Mouse (Mus musculus): ENCODE data around the gene Senp3. TPM values are rescaled to one million over a fixed set of nuclear protein-coding genes. Genes with fewer than 3 reads are reported as not detected.

The Senp3 gene
- polyA plus RNA-seq (2012; rRNA removed), result 37.6 and 40.5 TPM in 2 replicates

GRCm38 (mm10) chr11:69681314-69682208, at the start of gene Senp3:
Senp3 (minus strand) TSS chr11:69682084.

GRCm38 (mm10) chr11:69695361-69696181, 13.7 kb upstream of the Senp3 start, which contains the start of the genes Tnfsf12 and Tnfsfm13:
Tnfsf12 (minus strand) TSS chr11:69695849.
Tnfsfm13 (minus strand) TSS chr11:69696098.

GRCm38 (mm10) chr11:69685526-69686148, 3.8 kb upstream of the Senp3 start, which contains the start of gene Tnfsf13:
Tnfsf13 (minus strand) TSS chr11:69685784.

GRCm38 (mm10) chr11:69672211-69672706, 9.6 kb downstream of the Senp3 start, which contains the start of gene Eif4a1:
Eif4a1 (minus strand) TSS chr11:69672423.

DNA sequence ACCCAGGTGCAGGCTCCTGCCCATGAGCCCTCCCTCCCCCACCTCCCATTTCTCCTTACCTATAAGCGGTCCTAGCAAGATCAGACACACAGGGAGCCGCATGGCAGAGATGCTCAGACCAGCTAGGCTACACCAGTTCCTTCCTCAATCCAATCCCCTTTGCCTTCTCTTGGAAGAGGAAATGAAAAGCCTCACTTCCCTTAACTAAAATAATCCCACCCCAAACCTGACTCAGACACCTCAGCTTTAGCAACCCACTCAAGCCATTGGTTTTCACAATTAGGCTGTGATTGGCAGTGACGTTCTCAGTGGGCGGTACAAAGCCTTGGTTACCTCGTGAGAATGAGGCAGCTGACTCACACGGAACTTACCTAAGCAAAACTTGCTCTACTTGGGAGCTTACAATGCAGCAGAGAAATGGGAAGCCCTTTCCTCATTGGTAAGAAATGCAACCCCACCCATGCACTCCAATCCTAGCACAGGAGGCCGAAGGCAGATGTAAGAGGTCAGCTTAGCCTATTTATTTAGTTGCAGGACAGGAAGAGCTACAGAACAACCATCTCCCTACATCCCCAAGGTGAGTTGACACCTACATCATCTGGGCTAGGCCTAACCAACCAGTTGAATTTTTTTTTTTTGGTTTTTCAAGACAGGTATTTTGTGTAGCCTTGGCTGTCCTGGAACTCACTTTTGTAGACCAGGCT, 15.8 kb downstream of the Senp3 start, which contains the start of gene Cd68:
Cd68 (minus strand) TSS at position 193 of the 704 bp plus-strand sequence.

GRCm38 (mm10) chr11:69662213-69662966, 19.5 kb downstream of the Senp3 start, which contains the start of gene Mpdu1:
Mpdu1 (minus strand) TSS chr11:69662642.

GRCm38 (mm10) chr11:69655264-69656064, 26.4 kb downstream of the Senp3 start, which contains the start of gene Sox15:
Sox15 (plus strand) TSS chr11:69655314.

DNA sequence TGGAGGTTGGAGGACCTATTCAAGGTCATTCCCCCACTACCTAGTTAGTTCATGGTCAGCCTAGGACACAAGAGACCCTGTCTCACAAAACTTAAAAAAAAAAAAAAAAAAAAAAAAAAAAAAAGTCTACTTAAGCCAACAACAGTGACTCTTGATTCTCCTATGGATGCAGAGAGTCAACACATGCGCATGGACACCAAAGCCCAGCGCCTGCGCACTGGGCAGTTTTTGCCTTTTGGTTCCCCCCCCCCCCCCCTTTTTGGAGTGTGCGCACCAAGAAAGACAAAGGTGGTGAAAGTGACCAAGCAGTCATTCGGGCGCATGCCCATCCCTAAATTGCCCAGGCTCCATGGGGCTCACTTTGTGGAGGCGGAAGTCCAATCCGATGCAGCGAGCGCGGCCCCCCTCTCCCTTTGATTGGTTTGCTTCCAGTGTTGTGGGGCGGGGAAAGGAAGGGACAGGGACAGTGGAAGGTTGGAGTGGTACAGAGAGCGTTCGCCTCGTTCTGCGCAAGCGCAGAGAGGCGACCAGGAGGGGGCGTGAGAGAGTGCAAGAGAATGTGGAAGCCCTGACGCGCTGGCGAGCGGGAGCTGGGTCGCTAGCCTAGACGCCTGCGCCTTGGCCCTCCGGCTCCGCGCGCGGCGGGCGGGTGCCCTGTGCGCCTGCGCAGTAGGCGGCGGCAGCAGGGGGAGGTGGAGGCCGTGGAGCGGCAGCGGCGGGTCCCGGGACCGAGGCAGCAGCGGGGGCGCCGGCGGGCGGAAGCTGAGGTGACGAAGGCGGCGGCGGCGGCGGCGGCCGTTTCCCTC, 49.4 kb downstream of the Senp3 start, which contains the start of gene Fxr2:
Fxr2 (plus strand) TSS at position 707 of the 806 bp plus-strand sequence.

Other genes with a start within 250 kb of the Senp3 start
- 0.20 and 0.22 TPM in 2 replicates for gene Dnah2, start 133.0 kb downstream of the Senp3 start, polyA plus RNA-seq (2012; rRNA removed)
- gene Efnb3, start 121.9 kb downstream of the Senp3 start, polyA plus RNA-seq (2012; rRNA removed), result 0.58 and 0.60 TPM in 2 replicates
- 6.5 and 6.7 TPM in 2 replicates for gene Wrap53, start 101.8 kb downstream of the Senp3 start, polyA plus RNA-seq (2012; rRNA removed)
- 51.0 and 51.9 TPM in 2 replicates for gene Trp53, start 101.7 kb downstream of the Senp3 start, polyA plus RNA-seq (2012; rRNA removed)
- 5.7 and 7.2 TPM in 2 replicates for gene Atp1b2, start 76.1 kb downstream of the Senp3 start, polyA plus RNA-seq (2012; rRNA removed)
- 2.6 and 2.9 TPM in 2 replicates for gene Shbg, start 64.2 kb downstream of the Senp3 start, polyA plus RNA-seq (2012; rRNA removed)
- 7.3 and 7.7 TPM in 2 replicates for gene Sat2, start 60.1 kb downstream of the Senp3 start, polyA plus RNA-seq (2012; rRNA removed)
- 17.5 and 22.6 TPM in 2 replicates for gene Fxr2, start 49.1 kb downstream of the Senp3 start, polyA plus RNA-seq (2012; rRNA removed)
- 0.07 and 0.11 TPM in 2 replicates for gene Sox15, start 26.8 kb downstream of the Senp3 start, polyA plus RNA-seq (2012; rRNA removed)
- 45.9 and 49.8 TPM in 2 replicates for gene Mpdu1, start 19.4 kb downstream of the Senp3 start, polyA plus RNA-seq (2012; rRNA removed)
- 14.8 and 16.0 TPM in 2 replicates for gene Cd68, start 15.9 kb downstream of the Senp3 start, polyA plus RNA-seq (2012; rRNA removed)
- 330 and 348 TPM in 2 replicates for gene Eif4a1, start 9.7 kb downstream of the Senp3 start, polyA plus RNA-seq (2012; rRNA removed)
- gene Tnfsf13, start 3.7 kb upstream of the Senp3 start, polyA plus RNA-seq (2012; rRNA removed), result 0.54 and 0.78 TPM in 2 replicates
- gene Tnfsf12, start 13.8 kb upstream of the Senp3 start, polyA plus RNA-seq (2012; rRNA removed), result 4.4 and 4.8 TPM in 2 replicates
- gene Tnfsfm13, start 14.0 kb upstream of the Senp3 start, polyA plus RNA-seq (2012; rRNA removed), result 0.96 and 1.1 TPM in 2 replicates
- 5.5 and 8.0 TPM in 2 replicates for gene Polr2a, start 76.6 kb upstream of the Senp3 start, polyA plus RNA-seq (2012; rRNA removed)
- gene Slc35g3, start 79.9 kb upstream of the Senp3 start, polyA plus RNA-seq (2012; rRNA removed), result 0.02 TPM in 1 of 2 replicates, not detected in the other
- gene Zbtb4, start 83.8 kb upstream of the Senp3 start, polyA plus RNA-seq (2012; rRNA removed), result 2.3 and 2.8 TPM in 2 replicates
- 1.3 and 1.6 TPM in 2 replicates for gene Chrnb1, start 113.9 kb upstream of the Senp3 start, polyA plus RNA-seq (2012; rRNA removed)
- gene Fgf11, start 119.8 kb upstream of the Senp3 start, polyA plus RNA-seq (2012; rRNA removed), result 0.43 and 0.58 TPM in 2 replicates
- 1.2 and 1.6 TPM in 2 replicates for gene Tmem102, start 123.5 kb upstream of the Senp3 start, polyA plus RNA-seq (2012; rRNA removed)
- gene Gm39566, start 133.2 kb upstream of the Senp3 start, polyA plus RNA-seq (2012; rRNA removed), result not detected in 2 replicates
- not detected in 2 replicates for gene Spem2, start 136.4 kb upstream of the Senp3 start, polyA plus RNA-seq (2012; rRNA removed)
- gene Spem1, start 140.1 kb upstream of the Senp3 start, polyA plus RNA-seq (2012; rRNA removed), result not detected in 2 replicates
- gene Nlgn2, start 155.7 kb upstream of the Senp3 start, polyA plus RNA-seq (2012; rRNA removed), result 2.2 and 3.1 TPM in 2 replicates
- 227 and 300 TPM in 2 replicates for gene Tmem256, start 156.4 kb upstream of the Senp3 start, polyA plus RNA-seq (2012; rRNA removed)
- 19.8 and 22.6 TPM in 2 replicates for gene Plscr3, start 164.3 kb upstream of the Senp3 start, polyA plus RNA-seq (2012; rRNA removed)
- gene Tnk1, start 176.6 kb upstream of the Senp3 start, polyA plus RNA-seq (2012; rRNA removed), result 0.49 and 0.73 TPM in 2 replicates
- gene Tmem95, start 195.9 kb upstream of the Senp3 start, polyA plus RNA-seq (2012; rRNA removed), result not detected in 2 replicates
- 1.2 TPM in 2 replicates for gene Kctd11, start 199.3 kb upstream of the Senp3 start, polyA plus RNA-seq (2012; rRNA removed)
- 7.9 and 10.7 TPM in 2 replicates for gene Acap1, start 213.5 kb upstream of the Senp3 start, polyA plus RNA-seq (2012; rRNA removed)
- 0.36 and 0.38 TPM in 2 replicates for gene 2810408A11Rik, start 218.9 kb upstream of the Senp3 start, polyA plus RNA-seq (2012; rRNA removed)
- gene Neurl4, start 219.0 kb upstream of the Senp3 start, polyA plus RNA-seq (2012; rRNA removed), result 11.4 and 13.4 TPM in 2 replicates
- 43.2 and 45.2 TPM in 2 replicates for gene Gps2, start 231.8 kb upstream of the Senp3 start, polyA plus RNA-seq (2012; rRNA removed)
- gene Eif5a, start 239.9 kb upstream of the Senp3 start, polyA plus RNA-seq (2012; rRNA removed), result 578 and 620 TPM in 2 replicates

Data from liver, embryonic 18 days (tissue).